Mouse (Mus musculus): ENCODE results near the gene Samsn1.

DNA sequence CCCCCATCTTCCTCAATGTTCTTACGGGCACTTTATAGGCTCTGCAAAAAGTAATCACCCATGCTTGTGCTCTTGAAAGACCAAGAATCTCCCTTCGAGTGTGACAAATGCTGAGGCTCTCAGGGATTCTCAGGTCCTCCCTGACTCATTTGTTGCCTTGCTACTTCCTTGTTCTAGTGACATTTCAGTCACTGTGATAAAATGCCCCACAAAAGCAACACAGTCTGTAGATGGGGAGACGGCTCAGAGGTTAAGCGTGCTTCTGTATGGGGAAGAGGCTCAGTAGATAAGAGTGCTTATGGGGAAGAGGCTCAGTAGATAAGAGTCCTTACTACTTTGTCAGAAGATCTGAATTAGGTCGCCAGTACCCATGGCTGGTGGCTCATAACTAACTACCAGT, 104.4 kb downstream of the Samsn1 start:
- TF ChIP-seq GATA1 (IDR thresholded peaks at IDR 0.05; ENCODE audit: borderline replicate concordance, low read length) (no peak), CTCF (IDR thresholded peaks at IDR 0.05; ENCODE audit: low read depth, low read length) (no peak), POLR2AphosphoS5 (IDR thresholded peaks at IDR 0.05; ENCODE audit: insufficient replicate concordance, low read depth, low read length) (no peak)
